Mouse (Mus musculus) spleen, postnatal 14 days (tissue): ENCODE measurements around the gene Itpr3.
A peak's percentile ranks its signal among the peaks of the same experiment; 100 is the strongest.

ENCODE experiments used
- DNase-seq, 2 experiments: peaks; one replicate each; pipeline ENCODE4 v3.0.0; 2021 to 2022; ENCODE audit warnings: low spot score in 2 of 2

The Itpr3 gene

DNA sequence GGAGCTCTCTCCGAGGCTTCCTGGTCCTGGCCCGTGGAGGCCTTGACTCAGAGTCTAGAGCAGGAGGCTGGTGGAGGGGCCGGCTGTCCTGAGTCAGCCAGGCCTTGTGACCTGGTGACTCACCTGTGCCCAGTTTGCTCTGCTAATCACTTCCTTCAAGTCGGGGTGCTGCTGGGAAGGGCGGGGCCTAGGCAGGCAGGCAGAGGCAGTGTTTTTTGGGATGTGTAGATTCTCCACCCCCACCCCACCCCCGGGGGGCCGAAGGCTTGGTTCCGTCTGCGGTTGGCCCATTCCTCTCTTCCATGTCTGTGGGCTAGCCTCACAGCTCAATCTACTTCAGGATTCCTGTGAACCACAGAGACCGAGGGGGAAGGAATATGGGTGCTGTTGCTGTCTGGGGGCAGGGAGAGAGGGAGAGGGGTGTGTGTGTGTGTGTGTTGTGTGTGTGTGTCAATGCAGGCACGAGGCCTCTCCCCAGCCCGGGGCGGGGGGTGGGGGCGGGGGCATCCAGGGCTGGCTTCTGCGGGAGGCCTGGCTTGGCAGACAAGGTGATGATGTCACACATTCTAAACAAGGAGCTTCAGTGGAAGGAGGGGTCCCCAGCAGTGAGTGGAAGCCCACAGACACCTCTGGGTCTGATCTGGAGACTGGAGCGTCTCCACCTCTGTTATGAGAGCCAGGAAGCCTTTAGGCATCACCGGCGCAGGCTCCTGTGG lies 18.6 kb upstream of the Itpr3 start:
- DNase-seq, result no peak

- no peak for DNase-seq
These were observed 17.5 kb upstream of the Itpr3 start for GRCm38 (mm10) chr17:27039432-27040102.

GRCm38 (mm10) chr17:27040304-27041045 lies 16.6 kb upstream of the Itpr3 start:
- DNase-seq, result no peak

DNA sequence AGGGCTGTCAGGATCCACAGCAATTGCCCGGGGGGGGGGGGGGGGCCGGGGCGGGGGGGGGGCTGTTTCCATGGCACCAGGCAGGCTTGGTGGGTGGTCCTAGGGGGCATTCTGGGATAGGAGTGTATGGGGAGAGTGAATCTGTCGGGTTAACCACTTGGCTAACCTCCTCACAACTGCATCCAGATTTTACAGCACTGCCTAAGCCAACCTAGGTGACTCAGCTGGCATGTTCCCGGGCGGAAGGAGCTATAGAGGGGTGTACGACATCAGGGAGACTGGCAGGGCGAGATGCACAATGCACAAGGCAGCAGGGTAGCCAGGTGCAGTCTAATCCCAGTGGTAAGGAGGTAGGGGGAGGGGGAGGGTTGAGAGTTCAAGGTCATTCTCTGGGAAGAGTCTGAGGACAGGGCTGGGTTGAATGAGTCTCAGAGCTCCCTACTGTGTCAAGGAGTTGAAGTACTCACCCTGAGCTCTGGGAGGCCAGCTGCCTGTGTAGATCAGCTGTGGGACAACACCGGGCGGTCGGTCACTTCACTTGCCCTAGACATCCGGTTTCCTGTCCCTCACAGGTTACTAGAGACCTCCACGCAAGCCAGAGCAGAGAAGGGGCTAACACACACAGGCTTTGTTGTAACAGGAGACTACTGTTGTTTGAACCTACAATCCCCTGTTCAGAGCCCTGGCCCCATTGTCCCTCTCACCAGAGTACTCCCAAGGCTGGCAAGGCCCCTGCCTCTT lies 15.9 kb upstream of the Itpr3 start:
- DNase-seq, result no peak

DNA sequence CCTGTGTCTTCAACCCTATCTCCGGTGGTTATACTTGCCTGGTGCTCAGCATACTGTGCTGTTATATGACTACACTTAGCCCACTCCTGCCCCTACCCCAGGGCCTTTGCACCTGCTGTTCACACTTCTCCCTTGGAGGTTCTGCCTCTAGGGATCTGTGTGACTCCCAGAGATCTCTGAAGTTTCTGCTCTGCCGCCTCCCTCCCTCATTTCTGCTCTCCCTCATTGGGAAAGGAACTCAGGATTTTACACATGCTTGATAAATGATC lies 15.4 kb upstream of the Itpr3 start:
- DNase-seq, result no peak

- DNase-seq, result no peak
These were observed 14.3 kb upstream of the Itpr3 start for GRCm38 (mm10) chr17:27042840-27043239.

- no peak for DNase-seq
These were observed 11.9 kb upstream of the Itpr3 start for GRCm38 (mm10) chr17:27045164-27045563.

- DNase-seq, result no peak
These were observed 9.2 kb upstream of the Itpr3 start for GRCm38 (mm10) chr17:27047762-27048444.

GRCm38 (mm10) chr17:27048445-27049239 lies 8.5 kb upstream of the Itpr3 start:
- DNase-seq, result no peak

DNA sequence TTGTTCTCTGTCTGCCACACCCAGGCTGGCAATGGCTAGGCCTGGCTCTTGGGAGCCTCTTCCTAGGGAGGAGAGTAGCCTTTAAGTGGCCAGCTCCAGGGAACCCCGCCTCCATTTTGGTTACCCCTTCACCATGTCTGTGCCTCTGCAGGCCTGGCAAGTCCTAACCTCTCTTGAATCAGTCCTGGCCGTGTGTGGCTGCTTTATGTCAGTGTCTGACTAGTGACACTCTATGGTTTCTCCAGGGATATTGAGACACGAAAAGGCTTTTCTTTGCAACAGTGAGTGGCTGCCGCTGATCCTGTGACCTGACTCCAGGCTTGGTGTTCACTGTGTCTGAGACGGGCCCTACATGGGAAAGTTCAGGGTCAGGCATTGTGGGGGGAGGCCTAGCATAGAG lies 6.3 kb upstream of the Itpr3 start:
- no peak for DNase-seq

GRCm38 (mm10) chr17:27051514-27051913 lies 5.6 kb upstream of the Itpr3 start:
- DNase-seq, result no peak

DNA sequence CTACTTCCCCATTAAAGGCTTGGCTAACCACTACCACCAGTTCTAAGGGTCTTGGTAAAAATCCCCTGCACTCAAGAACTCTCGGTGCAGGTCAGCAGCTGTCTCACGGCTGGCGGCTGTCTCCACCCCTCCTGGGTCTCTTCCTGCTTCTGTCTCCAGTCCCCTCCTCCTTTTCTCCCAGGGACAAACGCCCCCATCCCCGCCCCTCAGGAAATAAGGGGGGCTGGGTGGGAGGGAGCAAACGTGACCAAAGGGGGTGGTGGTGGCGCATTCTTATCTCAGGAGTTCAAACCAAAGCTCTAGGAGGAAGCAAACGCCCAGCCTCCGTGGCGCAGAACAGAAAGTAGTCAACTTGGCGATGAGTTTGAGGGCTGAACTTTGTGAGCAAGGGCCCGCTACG lies 934 bp upstream of the Itpr3 start:
- DNase-seq, result peak; percentile 38 to 48

- DNase-seq, result no peak
These were observed 482 bp downstream of the Itpr3 start for GRCm38 (mm10) chr17:27057517-27058055.

GRCm38 (mm10) chr17:27060698-27061097 lies 3.6 kb downstream of the Itpr3 start:
- DNase-seq, result no peak

GRCm38 (mm10) chr17:27061727-27062126 lies 4.6 kb downstream of the Itpr3 start:
- no peak for DNase-seq

GRCm38 (mm10) chr17:27062684-27063083 lies 5.6 kb downstream of the Itpr3 start:
- no peak for DNase-seq

DNA sequence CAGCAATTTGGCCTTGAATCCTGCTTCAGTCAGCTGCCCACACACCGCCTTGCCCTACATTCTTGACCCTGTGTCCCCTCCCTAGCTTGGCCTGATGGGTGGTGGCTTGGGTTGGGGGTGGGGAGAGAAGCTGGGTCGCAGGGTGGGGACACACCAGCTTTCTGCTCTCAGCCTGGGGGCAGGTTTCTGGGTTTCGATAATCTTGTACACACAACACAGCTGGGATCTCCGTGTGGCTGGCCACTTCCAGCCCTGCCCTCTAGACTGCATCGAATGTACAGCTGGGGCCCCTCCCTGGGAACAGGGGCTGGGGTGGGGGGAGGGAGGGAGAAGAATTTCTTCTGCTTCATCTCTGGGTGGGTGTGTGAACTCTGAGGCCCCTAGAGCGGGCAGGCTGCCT lies 6.6 kb downstream of the Itpr3 start:
- no peak for DNase-seq

DNA sequence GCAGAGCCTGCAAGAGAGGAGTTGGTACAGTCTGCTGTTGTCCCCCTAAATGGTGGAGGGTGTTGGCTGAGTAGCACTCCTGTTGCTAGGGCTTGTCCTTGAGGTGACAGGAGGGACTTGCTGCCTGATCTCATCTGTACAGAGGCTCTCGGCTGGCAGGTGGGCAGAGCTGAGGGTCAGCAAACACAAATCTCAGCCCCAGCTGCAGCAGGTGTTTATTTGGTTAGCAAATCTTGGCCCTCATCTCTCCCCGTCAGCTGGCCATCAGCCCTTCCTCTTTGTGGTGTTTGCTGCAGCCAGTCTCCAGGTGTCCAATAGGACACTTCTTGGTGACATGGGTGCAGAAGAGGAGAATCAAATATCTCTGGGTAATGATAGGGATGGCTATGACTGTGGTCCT lies 7.1 kb downstream of the Itpr3 start:
- DNase-seq, result no peak

DNA sequence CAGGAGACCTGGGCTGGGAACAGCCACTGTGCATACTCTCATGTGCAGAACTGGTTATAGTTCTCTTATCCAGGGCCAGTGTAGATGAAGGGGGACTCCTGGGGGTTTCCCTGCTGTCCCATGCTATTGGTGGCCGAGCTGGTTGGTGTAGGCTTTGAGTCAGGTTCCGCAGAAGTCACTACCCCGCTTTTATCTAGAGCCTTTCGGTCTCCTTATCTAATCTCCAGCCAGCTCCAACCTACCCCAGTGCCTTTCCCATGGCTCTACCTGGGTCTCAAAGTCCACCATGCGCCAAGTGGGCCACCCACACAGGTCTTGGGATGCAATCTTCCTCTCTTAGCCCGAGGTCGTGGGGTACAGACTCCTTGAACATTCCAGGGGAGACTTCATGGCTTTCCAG lies 9.0 kb downstream of the Itpr3 start:
- DNase-seq, result no peak

DNA sequence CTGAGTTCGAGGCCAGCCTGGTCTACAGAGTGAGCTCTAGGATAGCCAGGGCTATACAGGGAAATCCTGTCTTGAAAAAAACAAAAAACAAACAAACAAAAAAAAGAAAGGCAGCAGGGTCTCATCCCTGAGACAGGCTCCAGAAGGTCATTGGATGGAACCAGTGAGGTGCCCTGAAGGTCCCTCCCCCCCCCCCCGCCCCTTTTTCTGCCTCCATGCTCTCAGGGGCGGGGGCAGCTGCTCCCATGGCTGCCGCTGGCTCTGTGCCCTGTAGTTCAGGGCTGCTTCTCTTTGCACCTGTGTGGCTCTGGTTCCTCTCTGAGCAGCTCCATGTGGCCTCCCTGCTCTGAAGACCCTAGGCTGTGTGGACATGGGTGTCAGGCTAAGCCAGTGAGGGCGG lies 12.0 kb downstream of the Itpr3 start:
- no peak for DNase-seq

DNA sequence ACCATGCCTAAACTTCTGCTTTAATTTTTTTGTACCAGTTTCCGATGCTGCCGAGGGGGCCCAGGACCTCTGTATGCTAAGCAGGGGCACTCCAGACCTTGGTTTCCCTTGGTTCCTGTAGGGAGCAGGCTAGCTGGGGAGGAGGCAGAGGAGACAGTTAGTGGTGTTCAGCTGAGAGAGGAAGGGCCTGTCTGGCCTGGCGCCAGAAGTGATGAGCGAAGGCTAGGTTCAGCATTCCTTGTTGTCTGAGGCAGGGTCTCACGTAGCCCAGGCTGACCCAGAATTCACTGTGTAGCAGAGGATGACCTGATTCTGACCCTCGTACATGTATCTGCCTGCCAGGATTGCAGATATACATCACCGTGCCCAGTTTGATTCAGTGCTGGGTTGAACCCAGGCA lies 13.8 kb downstream of the Itpr3 start:
- DNase-seq, result no peak
